Mouse (Mus musculus) embryo, embryonic 9.5 days (tissue): Measurements from ENCODE around the gene Cyp4f16.
A peak's percentile ranks its signal among the peaks of the same experiment; 100 is the strongest.
"Not testable (repeated sequence)": the region's sequence is repeated elsewhere in the genome, so short reads cannot be mapped to it uniquely, and the experiment has no call there.

Experiments used
- DNase-seq: peaks from one replicate; pipeline ENCODE4 v3.0.0-alpha.2; 2017; ENCODE audit errors: extremely low spot score

Gene Cyp4f16

DNA sequence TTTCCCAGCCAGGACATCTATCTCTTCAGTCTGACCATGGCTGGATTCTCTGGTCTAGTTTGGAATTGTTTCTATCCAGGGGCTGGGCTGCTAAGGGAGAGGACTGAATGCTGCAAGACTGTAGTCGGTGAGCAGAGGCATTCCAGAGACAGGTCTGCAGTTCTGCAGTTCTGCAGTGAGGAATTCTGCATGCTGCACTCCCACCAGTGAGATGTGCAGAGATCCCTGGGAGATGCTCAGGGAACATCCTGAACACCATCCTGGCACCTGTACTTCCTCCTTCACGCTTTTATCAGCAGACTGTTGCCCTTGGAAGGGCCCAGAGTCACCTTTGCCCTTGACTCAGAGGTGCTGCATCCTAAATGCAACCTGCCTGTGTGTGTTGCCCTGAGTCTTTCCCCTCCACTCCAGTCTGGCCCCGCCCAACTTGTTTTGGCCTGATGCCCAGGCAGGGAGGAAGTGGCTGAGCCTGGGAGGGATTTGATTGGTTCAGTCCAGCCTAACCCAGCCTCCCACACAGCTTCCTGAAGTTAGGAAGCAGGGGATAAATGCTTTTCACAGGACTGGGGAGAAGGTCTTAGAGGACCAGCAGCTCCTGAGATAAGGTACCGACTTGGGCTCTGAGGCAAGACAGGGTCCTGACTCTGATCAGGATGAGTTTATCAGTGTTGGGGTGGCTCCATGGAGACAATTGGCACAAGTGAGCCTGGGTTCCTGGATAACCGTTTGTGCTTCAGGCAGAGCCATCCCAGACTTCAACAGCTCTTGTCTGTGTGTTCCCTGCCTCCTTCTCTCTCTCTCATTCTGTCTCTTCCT is at the start of gene Cyp4f16:
Gene Cyp4f16 (plus strand): TSS at position 508 of the 816 bp plus-strand sequence.
- peak; percentile 53 for DNase-seq

DNA sequence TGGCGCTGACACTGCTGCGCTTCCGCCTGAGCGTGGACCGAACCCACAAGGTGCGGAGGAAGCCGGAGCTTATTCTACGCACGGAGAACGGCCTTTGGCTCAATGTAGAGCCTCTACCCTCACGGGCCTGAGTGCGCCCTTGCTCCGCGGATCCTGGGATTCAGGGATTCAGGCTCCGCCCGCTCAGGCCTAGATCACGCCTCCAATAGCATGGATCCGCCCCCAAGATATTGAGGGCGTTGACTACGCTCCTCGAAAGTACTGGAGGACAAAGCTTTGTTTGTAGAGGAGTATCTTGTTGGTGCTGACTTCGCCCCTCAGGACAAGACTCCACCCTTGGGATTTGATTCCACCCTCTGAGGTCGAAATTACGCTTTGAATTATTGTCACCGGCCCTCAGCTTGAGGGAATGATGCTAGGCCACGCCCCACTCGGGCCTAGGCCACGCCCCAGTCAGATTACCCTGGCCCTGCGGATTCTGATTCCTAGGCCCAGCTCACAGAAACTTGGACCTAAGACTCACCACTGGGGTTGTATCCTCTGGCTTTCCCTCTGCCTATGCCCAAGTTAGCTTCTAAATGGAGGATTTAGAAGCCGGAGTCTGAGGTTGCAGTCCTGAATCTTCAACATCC is 43.9 kb upstream of the Cyp4f16 start:
- peak; percentile 65 for DNase-seq

DNA sequence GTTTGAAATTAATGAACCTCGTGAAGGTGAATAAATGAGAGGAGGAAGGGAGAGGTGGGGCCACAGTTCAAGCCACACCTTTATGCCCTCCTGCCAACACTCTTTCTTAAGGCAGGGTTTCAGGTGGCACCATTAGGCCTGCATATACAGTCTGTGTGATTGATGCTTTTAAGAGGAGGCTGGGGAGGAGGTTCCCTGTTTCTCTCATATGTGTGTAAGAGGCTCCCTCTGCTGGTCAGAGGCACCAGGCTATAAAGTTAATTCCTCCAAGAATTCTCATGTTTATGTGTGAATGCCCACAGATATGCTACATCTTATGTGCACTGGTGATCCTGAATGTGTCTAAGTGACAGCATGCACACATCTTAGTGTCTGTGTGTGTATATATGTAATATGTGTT is 41.8 kb upstream of the Cyp4f16 start:
- DNase-seq, result peak; percentile 54

DNA sequence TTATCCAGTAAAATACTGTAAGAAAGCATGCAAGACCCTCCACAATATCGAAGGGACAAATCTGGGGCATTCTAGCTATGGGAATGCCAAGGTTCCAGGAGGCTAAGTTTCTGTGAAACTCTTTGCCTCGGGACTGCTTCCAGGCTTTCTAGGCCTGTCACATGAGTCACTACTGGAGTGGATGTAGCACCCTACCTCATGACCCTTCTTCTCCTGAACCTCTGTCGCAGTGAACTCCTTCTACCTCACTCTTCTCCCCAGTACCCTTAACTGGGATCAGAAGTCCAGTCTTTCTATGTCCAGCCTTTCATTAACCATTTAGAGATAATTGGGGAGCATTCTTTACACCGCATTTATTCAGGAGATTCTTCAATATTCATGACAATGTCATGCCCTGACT is 35.8 kb upstream of the Cyp4f16 start:
- not testable (repeated sequence) for DNase-seq

DNA sequence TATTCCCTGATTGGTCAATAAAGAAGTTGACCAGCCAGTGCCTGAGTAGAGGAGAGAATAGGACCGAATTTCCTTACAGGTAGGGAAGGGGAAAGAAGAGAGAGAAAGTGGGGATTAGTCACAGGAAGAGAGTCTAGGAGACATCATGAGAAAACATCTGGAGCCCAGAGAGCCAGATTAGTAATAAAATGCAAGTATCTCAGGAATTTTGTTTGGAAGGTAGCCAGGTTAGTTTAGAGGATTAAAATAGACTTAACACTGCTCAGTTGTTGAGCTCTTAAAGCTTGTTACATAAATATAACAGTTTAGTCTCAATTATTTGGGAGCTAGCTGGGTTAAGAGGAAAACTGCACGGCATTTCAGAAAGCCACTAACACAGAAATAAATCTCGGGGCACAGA is 35.3 kb upstream of the Cyp4f16 start:
- DNase-seq, result no peak

DNA sequence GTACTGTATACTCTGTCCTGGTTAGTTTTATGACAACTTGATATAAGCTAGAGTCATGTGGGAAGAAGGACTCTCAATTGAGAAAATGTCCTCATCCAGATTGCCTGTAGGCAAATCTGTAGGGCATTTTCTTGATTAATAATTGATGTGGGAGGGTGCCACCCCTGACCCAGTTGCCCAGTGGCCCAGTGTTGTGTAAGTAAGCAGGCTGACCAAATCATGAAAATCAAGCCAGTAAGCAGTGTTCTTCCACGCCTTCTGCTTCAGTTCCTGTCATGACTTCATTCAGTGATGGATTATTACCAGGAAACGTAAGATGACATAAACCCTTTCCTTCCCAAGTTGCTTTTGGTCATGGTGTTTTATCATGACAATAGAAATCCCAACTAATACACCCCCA is 33.2 kb upstream of the Cyp4f16 start:
- no peak for DNase-seq

DNA sequence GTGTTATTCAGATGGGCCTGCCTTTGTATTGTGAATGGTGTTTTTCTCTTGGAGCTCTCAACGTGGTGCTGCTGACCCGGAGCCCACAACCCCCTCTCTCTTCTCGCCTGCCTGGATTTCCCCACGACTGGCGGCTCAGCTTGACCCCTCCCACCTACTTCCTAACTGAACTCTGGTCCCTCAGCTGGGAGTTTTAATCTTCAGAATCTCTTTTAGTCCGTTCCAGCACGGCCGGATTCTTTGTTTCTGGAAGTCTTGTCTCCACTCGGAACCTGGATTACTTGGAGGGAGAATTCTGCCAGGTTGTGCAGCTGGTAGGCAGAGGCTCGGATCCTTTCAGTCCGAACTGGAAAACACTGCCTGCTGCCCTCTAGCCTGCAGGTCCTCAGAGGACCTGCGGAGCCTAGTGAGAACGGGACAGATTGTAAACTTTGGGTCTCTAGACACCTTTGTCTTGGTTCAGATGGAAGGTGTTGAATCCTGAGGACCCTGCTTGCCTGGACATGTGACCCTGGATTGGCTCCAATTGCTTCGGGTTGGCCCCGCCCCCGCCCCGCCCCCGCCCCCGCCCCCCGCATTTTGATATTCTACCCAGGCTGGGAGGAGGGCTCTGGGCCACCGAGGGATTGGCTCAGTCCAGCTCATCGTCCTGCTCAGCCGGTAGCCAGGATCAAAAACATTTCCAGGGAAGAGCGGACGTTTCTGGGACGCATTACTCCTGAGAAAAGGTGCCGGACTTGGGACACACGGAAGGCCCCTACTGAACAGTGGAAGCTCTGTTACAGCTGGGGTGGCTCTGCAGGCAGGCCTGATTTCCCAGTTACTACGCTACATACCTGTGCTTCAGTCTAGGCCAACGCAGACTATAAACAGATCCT is 30.3 kb upstream of the Cyp4f16 start, which contains the start of gene Cyp4f17:
Gene Cyp4f17 (plus strand): TSS at position 200 of the 878 bp plus-strand sequence.
- DNase-seq, result peak; percentile 91

DNA sequence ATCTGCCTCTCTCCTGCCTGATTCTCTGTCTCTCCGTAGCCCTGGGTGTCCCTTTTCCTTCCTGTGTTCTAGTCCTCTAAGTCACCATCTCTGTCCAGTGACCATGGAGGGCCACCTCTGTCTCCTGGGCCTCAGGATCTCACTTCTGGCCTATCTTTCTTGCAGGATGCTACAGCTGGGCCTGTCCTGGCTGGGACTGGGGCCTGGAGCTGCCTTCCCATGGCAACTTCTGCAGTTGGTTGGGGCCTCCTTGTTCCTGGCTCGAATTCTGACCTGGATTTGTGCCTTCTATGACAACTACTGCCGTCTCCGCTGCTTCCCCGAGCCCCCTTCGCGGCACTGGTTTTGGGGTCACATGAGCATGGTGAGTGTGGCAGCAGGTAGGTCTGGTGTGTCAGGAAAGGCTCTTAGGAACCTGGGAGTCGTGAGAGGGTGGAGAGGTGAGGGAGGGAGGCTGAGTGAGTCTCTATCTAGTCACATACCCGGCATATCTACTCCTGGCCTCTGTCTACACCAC is 29.6 kb upstream of the Cyp4f16 start:
- no peak for DNase-seq

DNA sequence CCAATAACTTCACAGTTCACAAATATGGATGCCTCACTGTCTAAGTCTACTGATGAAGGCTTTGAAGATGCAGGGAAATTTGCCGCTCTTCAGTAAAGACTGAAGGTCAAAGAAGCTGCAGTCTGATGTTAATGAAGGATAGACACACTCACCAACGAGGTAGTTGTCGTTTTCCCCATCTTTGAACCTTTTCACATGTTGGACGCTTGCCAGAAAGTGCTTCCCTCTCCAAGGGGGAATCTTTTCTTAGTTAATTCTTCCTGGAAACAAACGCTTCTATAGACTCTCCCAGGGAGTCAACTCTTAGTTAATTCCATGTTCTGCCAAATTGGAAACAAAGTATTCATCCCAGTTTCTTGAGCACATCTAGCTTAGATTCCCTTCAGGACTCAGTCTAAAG is 20.2 kb upstream of the Cyp4f16 start:
- DNase-seq, result no peak

DNA sequence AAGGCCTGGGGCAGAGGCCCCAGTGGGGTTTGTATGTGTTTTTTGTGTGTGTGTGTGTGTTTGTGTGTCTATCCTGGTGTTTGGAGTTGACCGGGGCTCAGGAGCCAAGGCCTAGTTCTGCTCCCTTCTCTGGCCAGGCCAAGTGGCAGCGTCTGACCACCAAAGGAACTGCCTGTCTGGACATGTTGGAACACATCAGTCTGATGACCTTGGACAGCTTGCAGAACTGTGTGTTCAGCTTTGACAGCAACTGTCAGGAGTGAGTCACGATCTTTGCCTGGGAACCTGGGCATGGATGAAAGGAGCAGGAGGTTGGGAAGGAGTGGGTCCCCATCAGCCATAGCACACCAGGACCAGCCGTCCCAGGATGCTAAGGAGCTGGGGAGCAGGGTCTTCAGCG is 14.4 kb upstream of the Cyp4f16 start:
- DNase-seq, result no peak

DNA sequence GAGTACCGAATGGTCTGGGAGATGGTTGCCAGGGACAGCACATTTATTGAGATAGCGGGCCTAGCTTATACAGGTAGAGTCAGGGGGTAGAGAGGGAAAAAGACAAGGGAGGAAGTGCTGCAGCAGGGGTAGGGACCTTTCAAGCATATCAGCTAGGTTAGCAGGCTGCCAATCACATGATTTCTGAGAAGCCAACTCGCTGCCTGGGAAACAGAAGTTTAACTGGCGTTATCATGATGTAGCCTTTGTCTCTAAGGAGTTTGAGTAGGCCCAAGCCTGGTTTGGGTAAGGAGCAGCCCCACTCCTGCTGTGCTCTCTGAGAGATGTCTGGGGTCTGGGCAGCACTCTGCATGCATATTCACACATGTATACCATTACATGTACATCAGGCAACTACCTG is 14.0 kb upstream of the Cyp4f16 start:
- DNase-seq, result no peak

DNA sequence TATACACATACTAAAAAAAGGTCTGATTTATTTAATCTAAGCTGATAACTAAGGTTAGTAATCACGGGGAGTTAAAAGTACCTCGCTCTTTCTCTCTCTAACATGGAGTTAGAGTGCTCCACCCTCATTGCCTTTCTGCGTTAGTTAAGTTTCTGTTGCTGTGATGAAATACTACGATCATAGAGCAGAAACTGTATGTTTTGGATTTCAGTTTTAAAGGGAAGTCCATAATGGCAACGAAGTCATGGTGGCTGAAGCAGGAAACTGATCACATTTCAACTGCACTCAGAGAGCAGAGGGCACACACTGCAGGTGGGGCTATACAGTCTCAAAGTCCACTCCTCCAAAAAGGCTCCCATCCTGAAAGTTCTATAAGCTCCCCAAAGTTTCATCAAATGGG is 13.5 kb upstream of the Cyp4f16 start:
- DNase-seq, result no peak

DNA sequence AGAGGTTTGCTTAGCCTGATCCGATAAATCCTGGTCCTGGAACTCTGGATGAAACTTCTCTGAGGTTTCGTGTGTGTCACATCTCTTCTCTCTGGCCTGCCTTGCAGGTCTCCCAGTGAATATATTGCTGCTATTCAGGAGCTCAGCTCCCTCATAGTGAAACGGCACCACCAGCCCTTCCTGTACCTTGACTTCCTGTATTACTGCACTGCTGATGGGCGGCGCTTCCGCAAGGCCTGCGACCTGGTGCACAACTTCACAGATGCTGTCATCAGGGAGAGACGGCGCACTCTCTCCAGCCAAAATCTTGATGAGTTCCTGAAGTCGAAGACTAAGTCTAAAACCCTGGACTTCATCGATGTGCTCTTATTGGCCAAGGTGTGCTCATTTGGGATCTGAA is 12.5 kb upstream of the Cyp4f16 start:
- no peak for DNase-seq

DNA sequence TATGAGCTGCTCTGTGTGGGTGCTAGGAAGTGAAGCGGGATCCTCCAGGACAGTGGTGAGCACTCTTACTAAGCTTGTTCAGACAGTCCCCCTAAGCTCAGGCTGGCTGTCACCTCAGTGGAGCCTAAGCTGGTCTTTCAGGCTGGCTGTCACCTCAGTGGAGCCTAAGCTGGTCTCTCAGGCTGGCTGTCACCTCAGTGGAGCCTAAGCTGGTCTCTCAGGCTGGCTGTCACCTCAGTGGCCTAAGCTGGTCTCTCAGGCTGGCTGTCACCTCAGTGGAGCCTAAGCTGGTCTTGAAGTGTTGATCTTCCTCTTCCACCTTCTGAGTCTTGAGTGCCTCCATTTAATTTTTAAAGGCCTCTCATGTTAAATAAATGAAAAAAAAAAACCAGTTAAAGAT is 10.0 kb upstream of the Cyp4f16 start:
- not testable (repeated sequence) for DNase-seq

DNA sequence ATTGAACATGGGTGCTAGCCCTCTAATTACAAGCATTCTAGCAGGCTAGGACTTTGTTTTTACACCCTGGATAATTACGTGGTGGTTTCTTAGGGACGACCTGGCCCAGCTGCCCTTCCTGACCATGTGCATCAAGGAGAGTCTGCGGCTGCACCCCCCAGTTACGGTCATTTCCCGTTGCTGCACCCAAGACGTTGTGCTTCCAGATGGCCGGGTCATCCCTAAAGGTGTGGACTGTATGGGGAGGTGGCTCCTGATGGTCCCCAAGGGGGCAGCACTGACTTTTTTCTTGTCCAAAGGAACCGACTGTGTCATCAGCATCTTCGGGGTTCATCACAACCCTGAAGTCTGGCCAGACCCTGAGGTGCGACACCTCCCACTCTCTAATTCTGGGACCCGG is 8.6 kb upstream of the Cyp4f16 start:
- no peak for DNase-seq

DNA sequence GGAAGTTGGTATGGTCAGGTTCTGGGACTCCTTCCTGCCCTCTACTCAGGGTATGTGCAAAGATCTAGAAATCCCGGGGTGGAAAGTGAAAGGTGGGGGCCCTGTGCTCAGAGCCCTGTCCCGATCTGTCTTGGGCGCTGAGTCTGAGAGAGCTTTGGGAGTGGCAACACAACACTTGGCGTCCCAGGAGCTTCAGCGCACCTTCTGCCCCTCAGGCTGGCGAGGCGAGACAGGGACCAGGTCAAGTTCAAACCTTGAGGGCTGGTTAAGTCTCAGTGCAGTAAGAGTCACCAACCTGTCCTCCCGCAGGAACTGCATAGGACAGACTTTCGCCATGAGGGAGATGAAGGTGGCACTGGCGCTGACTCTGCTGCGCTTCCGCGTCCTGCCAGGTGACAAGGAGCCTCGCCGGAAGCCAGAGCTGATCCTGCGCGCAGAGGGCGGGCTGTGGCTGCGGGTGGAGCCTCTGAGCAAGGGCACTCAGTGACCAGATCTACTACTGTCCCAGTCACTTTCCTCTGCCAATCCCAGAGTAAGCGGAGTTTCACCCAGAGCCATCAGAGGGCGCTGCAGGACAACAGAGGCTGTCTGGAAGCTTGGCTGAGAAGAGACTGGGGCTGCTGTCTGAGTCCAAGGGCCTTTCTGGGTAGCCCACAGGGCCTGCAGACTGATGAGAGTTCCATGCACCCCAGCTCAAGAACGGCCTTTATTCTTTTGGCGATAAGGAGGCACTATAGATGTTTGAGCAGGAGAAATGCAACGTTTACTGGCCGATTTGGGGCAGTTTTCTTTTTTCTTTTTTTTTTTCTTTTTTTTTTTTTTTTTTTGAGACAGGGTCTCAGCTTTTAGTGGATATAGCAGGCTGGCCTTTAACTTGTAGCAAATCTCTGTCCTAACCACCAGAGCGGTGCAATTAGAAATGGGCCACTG is 7.7 kb upstream of the Cyp4f16 start:
- DNase-seq, result peak; percentile 89

DNA sequence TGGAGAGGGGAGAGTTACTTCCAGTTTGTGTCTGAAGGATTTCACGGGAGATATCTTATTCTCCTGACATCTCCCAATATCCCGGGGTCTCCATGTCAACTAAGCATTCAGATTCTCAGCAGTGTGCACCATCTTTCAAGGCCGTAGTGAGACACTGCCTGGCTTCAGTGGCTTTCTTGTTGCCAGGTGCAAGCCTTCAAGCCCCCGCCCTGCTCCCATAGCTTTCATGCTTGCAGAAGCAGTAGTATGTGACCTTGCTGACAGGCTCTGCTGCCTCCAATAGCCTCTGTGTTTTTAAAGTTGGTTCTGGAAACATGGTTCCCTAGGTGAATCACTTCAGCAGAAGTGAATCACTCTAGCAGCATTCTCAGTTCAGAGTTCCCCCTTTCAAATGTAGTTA is 4.0 kb upstream of the Cyp4f16 start:
- DNase-seq, result not testable (repeated sequence)

DNA sequence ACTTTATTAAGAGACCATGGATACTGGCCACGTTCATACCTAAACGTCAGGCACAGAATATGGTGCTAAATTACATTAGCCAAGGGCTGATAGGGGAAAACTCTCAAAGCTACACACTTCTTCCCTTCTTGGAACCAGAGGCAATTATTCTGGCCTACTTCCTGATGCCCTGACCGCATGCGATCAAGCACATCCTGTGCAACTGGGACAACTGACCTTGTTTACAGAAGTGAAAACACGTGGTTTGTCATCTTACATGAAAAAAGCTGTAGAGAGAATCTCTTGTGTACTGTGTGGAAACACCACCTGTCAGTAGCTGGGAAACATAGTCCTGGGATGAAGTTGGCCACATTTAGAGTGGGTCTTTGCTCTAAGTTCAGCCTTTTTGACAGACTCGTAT is 2.3 kb upstream of the Cyp4f16 start:
- no peak for DNase-seq

DNA sequence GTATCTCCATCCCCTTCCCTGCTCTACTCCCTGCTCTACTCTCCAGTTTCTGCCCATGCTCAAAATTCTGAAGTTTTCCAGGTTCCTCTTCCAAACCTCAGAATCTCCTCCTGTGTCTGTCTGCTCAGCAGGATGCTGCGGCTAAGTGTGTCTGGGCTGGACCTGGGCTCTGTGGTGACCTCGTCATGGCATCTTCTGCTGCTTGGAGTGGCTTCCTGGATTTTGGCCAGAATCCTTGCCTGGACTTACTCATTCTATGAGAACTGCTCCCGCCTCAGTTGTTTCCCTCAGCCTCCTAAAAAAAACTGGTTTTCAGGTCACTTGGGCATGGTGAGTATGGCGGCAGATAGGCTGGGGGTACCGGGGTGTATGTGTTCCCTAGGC is 501 bp downstream of the Cyp4f16 start:
- DNase-seq, result no peak

DNA sequence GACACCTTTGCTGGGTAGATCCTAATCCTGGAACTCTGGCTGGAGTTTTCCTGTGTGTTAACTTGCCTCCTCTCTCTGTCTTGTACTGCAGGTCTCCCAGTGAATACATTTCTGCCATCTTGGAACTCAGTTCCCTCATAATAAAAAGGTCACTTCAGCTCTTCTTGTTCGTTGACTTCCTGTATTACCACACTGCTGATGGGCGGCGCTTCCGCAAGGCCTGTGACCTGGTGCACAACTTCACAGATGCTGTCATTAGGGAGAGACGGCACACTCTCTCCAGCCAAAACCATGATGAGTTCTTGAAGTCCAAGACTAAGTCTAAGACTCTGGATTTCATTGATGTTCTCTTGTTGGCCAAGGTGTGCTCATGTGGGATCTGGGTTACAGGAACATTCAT is 8.4 kb downstream of the Cyp4f16 start:
- DNase-seq, result not testable (repeated sequence)

DNA sequence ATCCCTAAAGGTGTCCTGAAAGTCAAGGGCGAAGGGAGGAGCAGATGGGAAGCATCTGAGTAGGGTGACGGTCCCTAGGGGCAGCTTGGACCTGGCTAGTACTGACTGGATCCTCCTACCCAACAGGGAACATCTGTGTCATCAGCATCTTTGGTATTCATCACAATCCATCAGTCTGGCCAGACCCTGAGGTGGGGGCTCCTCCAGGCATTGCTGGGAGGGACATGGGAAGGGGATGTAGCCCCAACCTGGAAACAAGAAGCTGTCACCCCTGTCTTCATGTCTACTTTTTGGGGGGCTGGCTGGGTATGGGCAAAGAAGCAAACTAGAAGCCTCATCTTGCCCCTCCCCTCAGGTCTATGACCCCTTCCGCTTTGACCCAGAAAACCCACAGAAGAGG is 14.0 kb downstream of the Cyp4f16 start:
- not testable (repeated sequence) for DNase-seq
